Mouse (Mus musculus) C2C12 (cell line): ENCODE measurements at regions not wholly inside any gene's neighbourhood (a gene's known extent, or its start where the extent isn't known, plus 50 kb on each side); places are given as distances from the start of the nearest gene placed in this dataset.

Experiments
- H3K27me3 ChIP-seq: one replicate; pipeline ENCODE4 v1.6.1; 2011; ENCODE audit not compliant: control insufficient read depth, insufficient read depth, insufficient read length
- H3K36me3 ChIP-seq: one replicate; pipeline ENCODE4 v1.6.1; 2011; ENCODE audit not compliant: control insufficient read depth, insufficient read depth
- H3K4me3 ChIP-seq: one replicate; pipeline ENCODE4 v1.5.1; 2011; ENCODE audit warnings: mild to moderate bottlenecking, control low read depth; ENCODE audit not compliant: poor library complexity, insufficient read depth, severe bottlenecking
- H3K79me2 ChIP-seq: one replicate; pipeline ENCODE4 v1.6.1; 2011; ENCODE audit not compliant: control insufficient read depth, insufficient read depth
- H3K79me3 ChIP-seq: one replicate; pipeline ENCODE4 v1.6.1; 2011; ENCODE audit warnings: low read depth, control low read depth
- H3ac ChIP-seq: one replicate; pipeline ENCODE3; 2011; ENCODE audit warnings: low read depth; ENCODE audit not compliant: control insufficient read depth, insufficient read length
- CEBPB ChIP-seq: IDR thresholded peaks from one replicate; pipeline ENCODE4 v1.6.1; 2011; ENCODE audit warnings: low read depth, mild to moderate bottlenecking, control low read depth, moderate library complexity
- CTCF ChIP-seq: IDR thresholded peaks from one replicate; pipeline ENCODE4 v1.5.1; 2011; ENCODE audit not compliant: control insufficient read depth, insufficient read depth, insufficient read length
- FOSL1 ChIP-seq: IDR thresholded peaks from one replicate; pipeline ENCODE4 v1.8.0; 2011; ENCODE audit warnings: mild to moderate bottlenecking, low read length; ENCODE audit not compliant: poor library complexity, insufficient read depth, severe bottlenecking
- MAX ChIP-seq: IDR thresholded peaks from one replicate; pipeline ENCODE4 v1.6.1; 2011; ENCODE audit warnings: mild to moderate bottlenecking, control low read depth
- MYOD1 ChIP-seq: IDR thresholded peaks from one replicate; pipeline ENCODE4 v1.6.1; 2011; ENCODE audit warnings: low read depth; ENCODE audit not compliant: control insufficient read depth, insufficient read length
- MYOG ChIP-seq: IDR thresholded peaks from one replicate; pipeline ENCODE4 v1.6.1; 2011; ENCODE audit not compliant: control insufficient read depth, insufficient read length; ENCODE audit errors: extremely low read depth
- USF1 ChIP-seq: IDR thresholded peaks from one replicate; pipeline ENCODE4 v1.6.1; 2011; ENCODE audit warnings: low read depth, mild to moderate bottlenecking, control low read depth, moderate library complexity

DNA sequence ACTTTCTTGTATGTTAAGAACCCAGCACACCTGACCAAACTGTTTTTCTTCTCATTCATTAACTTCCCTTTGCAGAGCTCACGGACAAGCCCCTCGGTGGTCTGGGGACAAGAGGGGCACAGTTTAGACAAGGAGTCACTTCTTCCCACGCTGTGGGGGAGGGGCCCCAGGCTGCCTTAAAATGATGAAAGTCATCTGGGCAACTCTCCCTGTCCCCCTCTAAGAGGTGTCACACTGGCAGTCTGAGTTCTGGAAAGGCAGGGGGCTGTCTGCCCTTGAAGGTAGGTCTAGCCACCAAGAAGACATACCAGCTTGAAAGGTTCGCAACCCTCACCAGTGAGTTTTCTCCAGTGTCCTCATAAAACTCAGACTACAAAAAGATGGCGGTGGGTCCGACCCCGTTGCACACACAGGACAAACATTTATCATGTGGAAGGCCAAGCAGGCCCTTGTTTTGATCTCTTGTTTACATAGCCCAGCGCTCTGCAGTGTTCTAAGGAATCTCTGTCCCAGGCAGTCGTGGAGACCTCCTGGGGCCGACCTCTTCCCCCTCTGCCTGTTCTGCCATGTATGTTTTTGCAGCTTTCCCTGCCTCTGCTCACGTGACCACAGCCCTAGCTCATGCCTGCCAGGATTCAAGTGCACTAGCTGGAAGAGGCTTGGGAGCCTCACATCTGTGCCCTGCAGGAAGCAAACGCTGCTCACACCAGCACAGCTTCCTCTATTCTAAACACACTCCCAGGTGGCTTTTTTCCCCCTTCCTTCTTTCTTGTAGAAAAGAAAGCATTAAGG is 259.2 kb downstream of the Cxcl12 start:
- H3K36me3 ChIP-seq = no peaks in the 10 kb centered on the region
- H3K79me2 ChIP-seq = no peaks in the 10 kb centered on the region
- H3K4me3 ChIP-seq = no peak overlapping the region
- H3K79me3 ChIP-seq = no peaks in the 10 kb centered on the region
- no peaks in the 10 kb centered on the region for H3K27me3 ChIP-seq
- no peak overlapping the region for H3ac ChIP-seq
- TF ChIP-seq MYOG = no peak

DNA sequence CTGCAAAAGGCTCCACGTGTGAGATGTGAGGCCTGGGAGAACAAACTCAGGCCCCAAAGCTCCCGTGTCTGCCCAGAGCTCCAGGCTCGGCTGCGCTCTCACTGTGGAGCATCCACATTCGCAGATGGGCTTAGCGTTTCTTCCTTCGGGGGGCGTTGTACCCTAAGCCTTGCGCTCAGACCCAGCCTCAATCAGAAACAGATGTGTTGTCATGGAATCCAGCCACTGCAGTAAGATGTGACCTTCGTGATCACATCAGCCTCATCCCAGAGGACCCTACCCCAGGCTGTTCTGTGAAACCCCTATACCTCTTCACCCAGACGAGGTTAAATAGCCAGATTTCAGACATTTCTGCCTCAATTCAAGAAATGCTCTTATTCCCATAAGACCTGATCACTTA is 260.1 kb downstream of the Cxcl12 start:
- Histone ChIP-seq H3K36me3 (no peaks in the 10 kb centered on the region), H3K79me3 (no peaks in the 10 kb centered on the region), H3K4me3 (no peak overlapping the region), H3ac (no peak overlapping the region), H3K79me2 (no peaks in the 10 kb centered on the region), H3K27me3 (no peaks in the 10 kb centered on the region)
- TF ChIP-seq CEBPB = no peak
- no peak for TF ChIP-seq USF1
- TF ChIP-seq MYOD1 = no peak
- no peak for TF ChIP-seq FOSL1
- no peak for TF ChIP-seq MAX
- TF ChIP-seq MYOG = no peak
- TF ChIP-seq CTCF = no peak

DNA sequence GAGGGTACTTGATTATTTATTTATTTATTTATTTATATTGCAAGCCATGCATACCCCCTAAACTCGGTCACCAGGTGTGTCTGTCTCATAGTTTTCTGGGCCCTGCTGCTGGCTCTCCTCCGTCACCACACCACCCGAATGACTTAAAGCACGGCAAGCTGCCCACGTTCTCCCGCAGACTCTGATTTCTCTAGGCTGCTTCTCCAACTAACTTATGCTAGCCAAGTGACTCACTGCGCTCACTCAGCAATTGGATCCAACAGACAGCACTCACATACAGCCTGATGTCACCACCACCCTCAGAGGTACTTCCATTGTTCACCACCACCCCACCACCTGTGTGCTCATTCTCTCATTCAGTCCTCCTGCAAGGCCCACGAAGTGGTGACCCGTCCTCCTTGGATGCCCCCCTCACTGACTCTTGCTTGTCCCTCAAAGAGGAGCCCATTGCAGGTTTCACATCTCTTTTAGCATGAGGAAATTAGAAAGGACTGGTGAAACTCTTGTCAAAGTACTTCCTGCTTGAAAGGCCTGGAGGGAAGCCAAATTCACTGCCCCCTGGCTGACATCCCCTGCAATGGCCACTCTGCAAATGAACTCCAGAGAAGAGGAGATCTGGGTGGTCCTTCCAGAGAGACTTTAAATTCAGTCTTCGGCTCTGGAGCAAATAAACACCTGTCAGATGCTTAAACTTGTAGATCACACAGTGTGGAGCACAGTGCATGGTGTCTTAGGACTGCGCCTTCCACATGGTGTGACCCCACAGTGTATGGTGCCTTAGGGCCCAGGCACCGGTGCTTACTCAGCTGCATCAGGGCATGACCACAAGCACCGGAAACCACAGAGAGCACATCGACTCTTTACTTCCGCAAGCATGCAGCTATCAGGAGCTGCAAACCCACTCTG is 262.8 kb downstream of the Cxcl12 start:
- Histone ChIP-seq H3K79me3 (no peaks in the 10 kb centered on the region), H3ac (no peak overlapping the region), H3K79me2 (no peaks in the 10 kb centered on the region), H3K36me3 (no peaks in the 10 kb centered on the region), H3K4me3 (no peak overlapping the region), H3K27me3 (no peaks in the 10 kb centered on the region)
- peak; percentile 85 for TF ChIP-seq MYOD1
- TF ChIP-seq USF1 = no peak
- TF ChIP-seq CTCF = no peak
- TF ChIP-seq FOSL1 = no peak
- no peak for TF ChIP-seq CEBPB
- peak; percentile 87 for TF ChIP-seq MAX
- no peak for TF ChIP-seq MYOG

DNA sequence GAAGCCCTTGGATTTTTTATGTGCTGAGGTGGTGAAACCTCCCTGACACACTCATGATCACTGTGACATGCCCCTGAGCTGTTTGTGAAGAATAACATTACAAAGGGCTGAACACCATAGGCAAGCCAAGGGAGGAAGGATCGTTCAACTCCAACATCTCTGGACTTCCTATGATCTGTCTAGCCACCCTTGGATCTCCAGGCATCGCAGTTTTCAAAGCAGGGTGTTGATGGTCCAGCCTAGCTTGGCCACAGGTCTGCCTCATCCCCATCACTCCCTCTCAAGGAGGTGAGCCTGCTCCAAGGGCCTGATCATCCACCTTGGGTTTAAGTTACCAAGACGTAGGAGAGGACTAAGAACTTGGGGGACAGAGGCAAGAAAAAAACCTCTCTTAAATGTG is 268.5 kb downstream of the Cxcl12 start:
- Histone ChIP-seq H3ac (no peak overlapping the region), H3K27me3 (no peaks in the 10 kb centered on the region), H3K79me2 (no peaks in the 10 kb centered on the region), H3K79me3 (no peaks in the 10 kb centered on the region), H3K4me3 (no peak overlapping the region), H3K36me3 (no peaks in the 10 kb centered on the region)
- no peak for TF ChIP-seq MAX
- no peak for TF ChIP-seq MYOG
- TF ChIP-seq CTCF = no peak
- TF ChIP-seq MYOD1 = no peak
- no peak for TF ChIP-seq FOSL1
- TF ChIP-seq CEBPB = no peak
- no peak for TF ChIP-seq USF1

DNA sequence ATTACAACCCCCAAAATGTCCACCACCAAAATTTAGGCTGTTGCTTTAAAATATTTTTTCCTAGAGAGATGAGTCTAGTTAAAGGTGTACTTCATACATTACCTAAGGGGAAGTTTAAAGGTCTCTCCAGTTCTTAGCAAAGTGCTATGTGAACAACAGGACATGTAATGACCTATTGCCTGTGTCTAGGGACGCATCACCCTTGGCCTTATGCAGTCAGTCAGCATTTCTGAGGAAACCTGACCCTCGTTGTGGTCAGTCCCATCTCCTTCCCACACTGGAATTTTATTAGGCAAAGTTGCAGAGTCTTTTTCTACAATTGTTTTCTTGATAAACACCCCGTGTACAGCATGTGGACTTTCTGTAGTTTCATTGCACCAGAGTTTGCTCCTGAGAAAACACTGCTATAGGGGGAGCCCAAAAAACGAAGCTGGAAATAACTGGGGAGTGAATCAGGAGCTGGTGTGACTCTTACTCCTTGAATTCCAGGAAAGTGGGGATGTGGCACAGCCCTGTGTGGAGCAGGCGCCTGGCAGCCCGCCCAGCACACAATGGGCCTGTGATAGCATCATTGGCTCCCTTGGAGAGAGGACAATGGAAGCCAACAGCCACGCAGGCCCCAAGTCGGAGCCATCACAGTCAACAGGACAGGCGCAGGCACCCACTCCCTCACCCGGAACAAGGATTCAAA is 269.2 kb downstream of the Cxcl12 start:
- TF ChIP-seq USF1 = no peak
- no peak for TF ChIP-seq FOSL1
- peak; percentile 27 for TF ChIP-seq CEBPB
- peak; percentile 37 for TF ChIP-seq MYOD1
- no peak for TF ChIP-seq MAX
- TF ChIP-seq MYOG = no peak
- H3K27me3 ChIP-seq = no peaks in the 10 kb centered on the region
- H3K79me2 ChIP-seq = no peaks in the 10 kb centered on the region
- H3K79me3 ChIP-seq = no peaks in the 10 kb centered on the region
- no peaks in the 10 kb centered on the region for H3K36me3 ChIP-seq
- H3K4me3 ChIP-seq = no peak overlapping the region
- H3ac ChIP-seq = no peak overlapping the region
